ENCODE assay signal across 8 mouse cellular contexts in genomic region chr6:81987010-81987409, GRCm38 (mm10). TPM values are rescaled to one million over a fixed set of nuclear protein-coding genes. Genes with fewer than 3 reads are reported as not detected.
A peak's percentile ranks its signal among the peaks of the same experiment; 100 is the strongest.
DNase-seq lines count a peak whose midpoint lies in the region; ATAC-seq and TF ChIP-seq lines count a peak whose summit lies in the region.

No protein-coding gene starts in this region.

- H3K27ac ChIP-seq in gastrocnemius, adult 2 months: no peak overlapping the region
- peak overlapping the region; percentile 59 for H3K27ac ChIP-seq in left cerebral cortex, adult 2 months

- peak; percentile 66 for ATAC-seq in activated CD4-positive, CD25-positive, alpha-beta regulatory T cell, adult 4 months
- peak; percentile 89 for ATAC-seq in megakaryocyte-erythroid progenitor cell, adult 5-6 weeks (replicated peaks; ENCODE audit: low FRiP score, low TSS enrichment, poor library complexity, severe bottlenecking)

- TF ChIP-seq CTCF in gastrocnemius, adult 2 months (IDR thresholded peaks at IDR 0.05): peak; percentile 72
- peak; percentile 67 for TF ChIP-seq CTCF in left cerebral cortex, adult 2 months (IDR thresholded peaks at IDR 0.05)

- DNase-seq in cerebellum, postnatal 25 days: peak; percentile 75 to 84
- DNase-seq in gastrocnemius, adult 2 months: peak; percentile 75
- DNase-seq in induced T-regulatory cell, adult 2 months (ENCODE audit: low read depth): peak; percentile 59
- peak; percentile 77 to 83 for DNase-seq in left cerebral cortex, adult 2 months (ENCODE audit: extremely low spot score in 1 of 2, low spot score in 2 of 2)
- DNase-seq in right cerebral cortex, postnatal 14 days: peak; percentile 82
- peak; percentile 54 for DNase-seq in urinary bladder, postnatal 10 days (ENCODE audit: low spot score)

- intact Hi-C loops in gastrocnemius, adult 2 months (cut with DNase I): loop anchor here (1.0 to 5.0 kb wide), 2 partner anchors 55 to 132 kb away; partner anchors contain the start of gene Eva1a
- intact Hi-C loops in left cerebral cortex, adult 2 months (cut with DNase I): loop anchor here (1.0 to 10.0 kb wide), 3 partner anchors 56 to 978 kb away; no protein-coding TSS in a partner anchor

- H3K4me3 ChIP-seq in gastrocnemius, adult 2 months: no peak overlapping the region
- H3K4me3 ChIP-seq in left cerebral cortex, adult 2 months: no peak overlapping the region

RNA-seq across cellular contexts. Expression of gene Mrpl19, which starts 21.3 kb away (rescaled TPM):
- polyA plus RNA-seq in activated CD4-positive, CD25-positive, alpha-beta regulatory T cell, adult 4 months (2017; shearing (Covaris generic)): 10 to 100 TPM; 60.7 to 81.2 TPM
- 10 to 100 TPM; 16.2 to 25.5 TPM for total RNA-seq in gastrocnemius, adult 2 months (2021)
- 10 to 100 TPM; 30.4 to 35.0 TPM for total RNA-seq in left cerebral cortex, adult 2 months (2021)
- 20.9 and 22.2 TPM in 2 replicates for total RNA-seq in megakaryocyte-erythroid progenitor cell, adult 5-6 weeks (2014; fragmentation: Nextera tagmentation)
- 17.5 and 46.0 TPM in 2 replicates for total RNA-seq in megakaryocyte-erythroid progenitor cell, adult 5-6 weeks (2017)

RNA-seq across cellular contexts. Expression of gene Eva1a, which starts 53.8 kb away (rescaled TPM):
- not detected for polyA plus RNA-seq in activated CD4-positive, CD25-positive, alpha-beta regulatory T cell, adult 4 months (2017; shearing (Covaris generic))
- under 1 TPM; 0.71 to 0.95 TPM for total RNA-seq in gastrocnemius, adult 2 months (2021)
- 10 to 100 TPM; 13.0 to 13.8 TPM for total RNA-seq in left cerebral cortex, adult 2 months (2021)
- total RNA-seq in megakaryocyte-erythroid progenitor cell, adult 5-6 weeks (2014; fragmentation: Nextera tagmentation): not detected in 2 replicates
- total RNA-seq in megakaryocyte-erythroid progenitor cell, adult 5-6 weeks (2017): not detected in 2 replicates

Comparison
In these comparisons a context has a peak if more than half of its experiments do, and no peak if none do; other contexts are left out.
1. RNA of gene Eva1a, which starts 53.8 kb away (total RNA-seq): 13.0 to 13.8 TPM in left cerebral cortex, adult 2 months; 0.71 to 0.95 TPM in gastrocnemius, adult 2 months and not detected in megakaryocyte-erythroid progenitor cell, adult 5-6 weeks; every median in the first group is over 4 times any median in the second.
2. Peak in every context shown above with its lines, with median percentiles within 50 percentile points of each other: DNase-seq.